In the genomic region with DNA sequence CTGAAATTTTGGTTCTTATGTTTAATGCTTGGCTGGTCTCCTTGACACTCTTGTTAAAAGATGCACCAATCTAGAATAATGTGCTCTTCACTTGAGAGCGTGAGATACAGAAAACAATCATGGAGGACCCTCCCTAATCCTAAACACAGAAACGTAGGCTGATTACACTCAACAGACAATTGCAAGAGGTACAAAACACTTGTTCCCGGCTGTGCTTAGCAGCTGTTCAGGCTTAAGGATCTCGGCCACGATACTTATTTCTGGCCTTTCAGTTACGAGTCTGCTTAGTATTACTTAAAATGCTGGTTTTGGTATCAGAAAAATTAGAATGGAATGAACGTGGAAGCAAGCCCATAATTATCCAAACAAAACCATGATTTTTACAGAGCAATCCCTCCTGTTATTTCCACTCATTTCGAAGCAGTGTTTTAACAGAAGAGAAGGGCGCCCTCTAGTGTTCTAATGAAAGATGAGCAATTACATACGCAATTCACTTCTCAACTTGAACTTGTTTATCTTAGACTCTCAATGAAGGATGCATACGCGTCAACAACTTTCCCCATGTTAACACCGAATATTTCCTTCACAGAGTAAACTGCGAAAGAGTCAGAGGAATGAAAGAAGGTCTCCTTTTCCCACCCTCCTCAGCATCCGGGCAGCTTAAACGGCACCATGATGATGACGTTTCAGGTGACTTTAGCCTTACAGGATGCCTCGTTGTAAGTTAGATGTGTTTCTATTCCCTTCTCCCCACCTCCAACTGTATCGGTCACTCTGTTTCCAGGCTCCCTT, we compare ENCODE assay signal across 8 mouse cellular contexts.
A peak's percentile ranks its signal among the peaks of the same experiment; 100 is the strongest.
DNase-seq lines count a peak whose midpoint lies in the region; ATAC-seq lines count a peak whose summit lies in the region.

No protein-coding gene starts in this region.

- no peak overlapping the region for H3K9ac ChIP-seq in embryonic facial prominence, embryonic 11.5 days (replicated peaks; ENCODE audit: low read length)
- no peak overlapping the region for H3K9ac ChIP-seq in heart, embryonic 16.5 days (ENCODE audit: low read length)
- H3K9ac ChIP-seq in neural tube, embryonic 15.5 days (replicated peaks), result no peak overlapping the region

- H3K4me2 ChIP-seq in embryonic facial prominence, embryonic 11.5 days (ENCODE audit: low read depth, low read length), result no peak overlapping the region
- 0 out of 2 replicates have a peak overlapping the region, but pooled peaks have one; percentile 23 for H3K4me2 ChIP-seq in heart, embryonic 16.5 days (ENCODE audit: low read depth, low read length)
- no peak overlapping the region for H3K4me2 ChIP-seq in neural tube, embryonic 15.5 days

- peak; percentile 86 for DNase-seq in embryonic facial prominence, embryonic 11.5 days (ENCODE audit: low spot score)
- DNase-seq in embryonic facial prominence, embryonic 10.5 days (ENCODE audit: low spot score), result no peak
- peak; percentile 70 for DNase-seq in 416B (ENCODE audit: low read depth)
- peak; percentile 4 for DNase-seq in cerebellum, adult 9-11 months
- peak; percentile 54 to 78 for DNase-seq in left cerebral cortex, postnatal 14 days (ENCODE audit: low spot score in 2 of 2)

- H3K4me3 ChIP-seq in embryonic facial prominence, embryonic 11.5 days (ENCODE audit: low read depth, low read length), result no peak overlapping the region
- H3K4me3 ChIP-seq in embryonic facial prominence, embryonic 10.5 days, result no peak overlapping the region
- no peak overlapping the region for H3K4me3 ChIP-seq in heart, embryonic 16.5 days (ENCODE audit: low read length)
- no peak overlapping the region for H3K4me3 ChIP-seq in neural tube, embryonic 15.5 days (replicated peaks)

- no peaks in the 10 kb centered on the region for H3K27me3 ChIP-seq in embryonic facial prominence, embryonic 11.5 days (ENCODE audit: control insufficient read depth, insufficient read depth, low read length)
- H3K27me3 ChIP-seq in embryonic facial prominence, embryonic 10.5 days (replicated peaks; ENCODE audit: low read depth, poor library complexity, severe bottlenecking), result no peaks in the 10 kb centered on the region
- no peaks in the 10 kb centered on the region for H3K27me3 ChIP-seq in heart, embryonic 16.5 days (ENCODE audit: control insufficient read depth, insufficient read depth, low read length)
- no peaks in the 10 kb centered on the region for H3K27me3 ChIP-seq in neural tube, embryonic 15.5 days (replicated peaks)

- no peaks in the 10 kb centered on the region for H3K4me1 ChIP-seq in embryonic facial prominence, embryonic 11.5 days (ENCODE audit: control insufficient read depth, insufficient read depth, low read length)
- no peaks in the 10 kb centered on the region for H3K4me1 ChIP-seq in embryonic facial prominence, embryonic 10.5 days
- no peaks in the 10 kb centered on the region for H3K4me1 ChIP-seq in heart, embryonic 16.5 days (ENCODE audit: control insufficient read depth, insufficient read depth, low read length)
- no peaks in the 10 kb centered on the region for H3K4me1 ChIP-seq in neural tube, embryonic 15.5 days

- H3K9me3 ChIP-seq in embryonic facial prominence, embryonic 11.5 days (replicated peaks; ENCODE audit: control insufficient read depth, low read length), result no peaks in the 10 kb centered on the region
- H3K9me3 ChIP-seq in embryonic facial prominence, embryonic 10.5 days, result no peaks in the 10 kb centered on the region
- no peaks in the 10 kb centered on the region for H3K9me3 ChIP-seq in heart, embryonic 16.5 days (replicated peaks; ENCODE audit: control insufficient read depth, low read length)
- no peaks in the 10 kb centered on the region for H3K9me3 ChIP-seq in neural tube, embryonic 15.5 days (replicated peaks)

- no peaks in the 10 kb centered on the region for H3K36me3 ChIP-seq in embryonic facial prominence, embryonic 11.5 days (replicated peaks; ENCODE audit: control insufficient read depth, insufficient read depth, low read depth, low read length)
- no peaks in the 10 kb centered on the region for H3K36me3 ChIP-seq in embryonic facial prominence, embryonic 10.5 days (replicated peaks)
- H3K36me3 ChIP-seq in heart, embryonic 16.5 days (ENCODE audit: control insufficient read depth, insufficient read depth), result no peaks in the 10 kb centered on the region
- no peaks in the 10 kb centered on the region for H3K36me3 ChIP-seq in neural tube, embryonic 15.5 days

- H3K27ac ChIP-seq in embryonic facial prominence, embryonic 11.5 days (replicated peaks; ENCODE audit: low read depth, low read length), result no peak overlapping the region
- no peak overlapping the region for H3K27ac ChIP-seq in embryonic facial prominence, embryonic 10.5 days (replicated peaks)
- H3K27ac ChIP-seq in heart, embryonic 16.5 days (ENCODE audit: low read length), result no peak overlapping the region
- no peak overlapping the region for H3K27ac ChIP-seq in neural tube, embryonic 15.5 days (replicated peaks)

- intact Hi-C loops in left cerebral cortex, postnatal 14 days (cut with DNase I), result loop anchor here (1.0 to 10.0 kb wide), 3 partner anchors 61 to 1186 kb away; partner anchors contain the start of gene Spry2

- 46% methylated on average over 19 of the region's 19 CpGs for WGBS in embryonic facial prominence, embryonic 11.5 days
- 47% methylated on average over 19 of the region's 19 CpGs for WGBS in embryonic facial prominence, embryonic 10.5 days
- 39% methylated on average over 19 of the region's 19 CpGs for WGBS in heart, embryonic 16.5 days
- WGBS in neural tube, embryonic 15.5 days, result 48% methylated on average over 19 of the region's 19 CpGs

- no peak for ATAC-seq in embryonic facial prominence, embryonic 11.5 days (replicated peaks; ENCODE audit: insufficient number of reproducible peaks, low FRiP score, low TSS enrichment, low read depth)
- ATAC-seq in heart, embryonic 16.5 days (replicated peaks; ENCODE audit: extremely low read depth, insufficient read depth, low FRiP score), result no peak
- peak; percentile 50; the same call in 1 of the 2 replicates for ATAC-seq in neural tube, embryonic 15.5 days (ENCODE audit: low FRiP score)
- ATAC-seq in activated CD4-positive, CD25-positive, alpha-beta regulatory T cell, adult 4 months, result no peak
